Mouse (Mus musculus): ENCODE measurements at regions not wholly inside any gene's neighbourhood (a gene's known extent, or its start where the extent isn't known, plus 50 kb on each side); places are given as distances from the start of the nearest gene placed in this dataset.

DNA sequence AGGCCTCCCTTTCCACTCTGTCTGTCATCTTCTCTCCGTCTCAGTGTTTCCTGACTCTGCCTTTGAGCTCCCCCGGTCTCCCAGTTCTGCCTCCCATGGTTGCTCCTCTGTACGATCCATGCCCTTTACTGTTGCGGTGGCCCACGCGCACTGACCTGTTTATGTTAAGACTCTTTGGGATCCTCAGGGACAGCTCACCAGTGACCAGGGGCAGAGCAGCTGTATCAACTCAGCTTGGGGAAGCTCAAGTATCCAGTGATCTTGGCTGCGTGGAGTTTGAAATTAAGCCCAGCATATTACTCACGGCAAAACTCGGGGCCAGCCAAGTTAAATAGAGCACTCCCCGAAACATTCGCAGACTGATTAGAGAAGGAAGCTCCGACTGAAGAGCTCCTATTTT is 562.8 kb downstream of the Ccdc171 start:
- DNase-seq, result peak; percentile 72
- intact Hi-C loops (cut with DNase I; ENCODE audit: low total_unique reads), result no loop called here

- intact Hi-C loops (cut with DNase I; ENCODE audit: low total_unique reads), result no loop called here
- DNase-seq, result peak; percentile 34
Measured at GRCm38 (mm10) chr4:84092509-84092908, 567.2 kb downstream of the Ccdc171 start.

DNA sequence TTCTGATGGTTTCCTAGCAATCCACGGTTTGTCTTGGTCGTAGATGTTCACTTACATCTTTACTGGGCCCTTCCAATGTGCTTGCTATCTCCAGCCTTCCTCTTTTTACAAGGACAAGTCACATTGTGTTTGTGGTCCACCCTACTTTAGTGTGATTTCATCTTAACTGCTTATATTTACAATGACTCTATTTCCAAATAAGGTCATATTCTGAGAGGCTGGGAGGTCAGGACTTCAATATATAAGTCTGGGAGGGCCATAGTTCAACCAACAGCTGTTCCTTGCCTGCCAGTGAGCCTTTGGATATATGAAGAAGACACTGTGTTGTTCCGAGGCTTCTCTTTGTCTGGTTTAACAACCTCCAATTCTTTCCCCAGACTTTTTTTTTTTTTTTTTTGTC is 569.9 kb downstream of the Ccdc171 start:
- DNase-seq, result no peak
- intact Hi-C loops (cut with DNase I; ENCODE audit: low total_unique reads), result no loop called here

- intact Hi-C loops (cut with DNase I; ENCODE audit: low total_unique reads), result no loop called here
- no peak for DNase-seq
Measured at GRCm38 (mm10) chr4:84096081-84096480, 570.7 kb downstream of the Ccdc171 start.

DNA sequence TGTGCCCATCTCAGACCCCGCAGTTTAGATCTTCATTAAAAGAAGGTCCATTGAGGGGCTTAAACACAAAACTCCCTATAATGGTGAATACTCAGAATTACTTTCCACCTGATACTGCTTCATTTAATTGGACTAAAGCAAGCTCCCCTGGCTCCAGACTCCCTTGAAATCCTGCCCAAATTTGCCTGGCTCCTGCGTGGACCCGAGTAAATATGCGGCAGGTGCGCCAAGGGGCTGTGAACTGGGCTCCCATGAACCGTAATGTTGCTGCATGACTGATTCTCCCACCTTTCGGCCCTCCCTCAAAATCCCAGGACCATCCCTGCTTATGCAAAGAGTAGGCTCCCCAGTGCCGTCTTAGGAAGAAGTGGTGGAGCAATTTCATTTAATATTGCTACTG is 573.7 kb downstream of the Ccdc171 start:
- no peak for DNase-seq
- intact Hi-C loops (cut with DNase I; ENCODE audit: low total_unique reads), result no loop called here

GRCm38 (mm10) chr4:84101923-84102322 is 573.2 kb downstream of the Bnc2 start:
- DNase-seq, result no peak

DNA sequence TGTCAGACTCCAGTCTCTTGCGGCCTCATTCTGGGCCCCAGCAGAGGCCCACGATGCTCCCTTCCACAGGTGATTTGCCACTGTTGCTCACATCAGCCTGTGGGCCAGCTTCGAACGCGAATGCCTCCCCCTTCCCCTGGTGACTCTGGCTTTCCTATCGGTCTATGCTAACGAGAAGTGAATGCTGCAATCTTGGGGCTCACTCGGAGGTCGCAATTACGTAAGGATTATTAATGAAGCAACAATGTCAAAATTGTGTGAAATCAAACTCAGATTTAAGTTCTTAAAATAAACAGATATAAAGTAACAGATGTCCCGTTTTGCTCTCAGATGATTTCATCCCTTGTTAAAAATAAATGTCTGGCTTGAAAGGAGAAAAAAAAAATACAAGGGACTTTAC is 572.3 kb downstream of the Bnc2 start:
- intact Hi-C loops (cut with DNase I; ENCODE audit: low total_unique reads), result no loop called here
- no peak for DNase-seq

More at GRCm38 (mm10) chr4:84101923-84102322, 573.2 kb downstream of the Bnc2 start:
- intact Hi-C loops (cut with DNase I; ENCODE audit: low total_unique reads), result no loop called here

GRCm38 (mm10) chr4:84108592-84108991 is 566.5 kb downstream of the Bnc2 start:
- no peak for DNase-seq
- intact Hi-C loops (cut with DNase I; ENCODE audit: low total_unique reads), result no loop called here

GRCm38 (mm10) chr4:84109771-84110503 is 565.1 kb downstream of the Bnc2 start:
- no peak for DNase-seq

DNA sequence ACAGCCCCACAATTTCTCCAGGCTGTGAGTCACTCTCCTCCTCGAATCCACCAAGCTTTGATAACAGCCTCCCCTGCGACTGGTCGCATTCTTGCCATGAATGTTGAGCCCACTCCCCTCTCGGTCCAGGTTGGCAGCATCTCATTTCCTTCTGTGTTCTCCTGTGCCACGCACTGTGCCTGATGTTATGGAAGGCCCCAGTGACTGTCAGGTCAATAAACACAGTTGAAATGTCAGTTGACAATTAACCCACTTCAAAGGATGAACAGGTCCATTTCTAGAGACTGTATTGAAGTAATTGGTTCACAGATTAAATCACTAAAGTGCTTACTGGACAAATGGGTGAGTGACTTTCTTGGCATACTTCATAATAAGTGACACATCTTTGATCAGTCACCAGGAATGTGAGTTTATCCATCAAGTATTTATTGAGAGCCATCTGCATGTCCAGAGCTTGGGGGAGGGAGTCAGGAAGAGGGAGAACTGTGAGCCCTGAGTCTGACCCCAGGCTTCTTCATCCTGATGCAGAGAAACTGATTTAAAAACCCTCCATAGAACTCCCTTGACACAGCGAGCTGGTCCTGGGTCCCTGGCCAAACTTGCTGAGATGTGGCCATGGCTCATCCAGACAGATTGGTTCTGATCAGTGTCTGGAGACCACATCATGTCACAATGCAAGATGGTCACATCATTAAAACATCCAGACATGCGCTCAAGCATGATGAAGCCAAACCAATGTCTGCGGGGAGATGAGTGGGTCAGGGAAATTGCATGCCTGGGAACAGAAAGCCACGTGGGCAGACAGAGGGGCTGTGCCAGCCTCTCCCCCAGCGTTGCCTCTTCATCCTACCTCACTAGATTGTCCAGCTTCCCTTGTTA is 560.7 kb downstream of the Bnc2 start:
- intact Hi-C loops (cut with DNase I; ENCODE audit: low total_unique reads), result no loop called here
- DNase-seq, result no peak

More at GRCm38 (mm10) chr4:84109771-84110503, 565.1 kb downstream of the Bnc2 start:
- intact Hi-C loops (cut with DNase I; ENCODE audit: low total_unique reads), result no loop called here

DNA sequence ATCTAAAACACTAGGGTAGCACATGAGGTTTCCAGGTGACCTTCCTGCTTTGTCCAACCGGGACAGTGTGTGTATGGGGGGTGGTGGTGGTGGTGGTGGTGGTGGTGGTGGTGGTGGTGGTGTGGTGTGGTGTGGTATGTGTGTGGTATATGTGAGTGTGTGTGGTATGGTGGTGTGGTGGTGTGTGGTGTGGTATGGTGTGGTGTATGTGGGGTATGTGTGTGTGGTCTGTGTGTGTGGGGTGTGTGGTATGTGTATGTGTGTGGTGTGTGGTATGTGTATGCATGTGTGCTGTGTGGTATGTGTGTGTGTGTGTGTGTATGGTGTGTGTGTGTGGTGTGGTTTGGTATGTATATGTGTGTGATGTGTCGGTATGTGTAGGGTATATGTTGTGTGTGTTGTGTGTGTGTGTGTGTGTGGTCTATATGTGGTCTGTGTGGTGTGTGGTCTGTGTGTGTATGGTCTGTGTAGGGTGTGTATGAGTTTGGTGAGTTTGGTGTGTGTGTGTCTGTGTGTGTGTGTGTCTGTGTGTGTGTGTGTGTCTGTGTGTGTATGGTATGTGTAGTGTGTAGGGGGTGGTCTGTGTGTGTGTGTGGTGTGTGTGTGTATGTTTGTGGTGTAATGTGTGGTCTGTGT is 556.7 kb downstream of the Bnc2 start:
- intact Hi-C loops (cut with DNase I; ENCODE audit: low total_unique reads), result no loop called here
- no peak for DNase-seq

DNA sequence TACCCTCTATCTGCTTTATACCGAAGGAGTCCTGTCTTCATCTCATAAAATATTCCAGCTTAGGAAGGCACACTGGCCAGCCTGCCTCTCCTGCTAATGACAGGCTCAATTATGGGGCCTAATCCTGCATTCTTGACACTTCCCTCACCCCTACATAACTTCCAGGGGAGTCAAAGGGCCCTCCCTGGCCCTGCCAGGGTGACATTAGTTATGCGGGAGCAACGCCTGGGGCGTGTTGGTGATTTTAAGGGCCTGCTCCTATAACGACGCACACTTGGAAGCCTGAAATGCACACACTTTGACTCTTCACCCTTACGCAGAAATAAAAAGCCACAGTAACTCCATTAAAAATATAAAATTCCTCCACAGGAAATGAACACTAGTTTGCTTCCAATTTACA is 555.5 kb downstream of the Bnc2 start:
- no peak for DNase-seq
- intact Hi-C loops (cut with DNase I; ENCODE audit: low total_unique reads), result no loop called here

- intact Hi-C loops (cut with DNase I; ENCODE audit: low total_unique reads), result no loop called here
- no peak for DNase-seq
Measured at GRCm38 (mm10) chr4:84120330-84120729, 554.7 kb downstream of the Bnc2 start.

DNA sequence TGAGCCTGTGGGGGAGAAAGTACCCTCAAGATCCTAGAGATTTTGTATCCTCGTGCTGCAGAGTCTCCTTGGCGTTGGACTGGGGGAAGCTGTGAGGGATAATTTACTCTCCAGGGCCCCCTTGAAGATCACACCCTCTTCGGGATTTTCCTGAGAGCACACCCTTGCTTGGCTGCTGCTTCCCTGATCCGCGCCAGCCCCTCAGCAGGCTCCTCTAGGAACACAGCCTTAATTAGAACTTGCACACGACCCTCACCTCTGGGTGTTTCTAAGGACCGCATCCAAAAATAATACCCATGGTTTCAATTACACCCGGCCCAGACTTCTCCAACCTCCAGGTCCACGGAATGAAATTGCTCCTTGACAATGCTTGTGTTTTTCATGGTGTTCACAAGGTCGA is 553.6 kb downstream of the Bnc2 start:
- intact Hi-C loops (cut with DNase I; ENCODE audit: low total_unique reads), result no loop called here
- no peak for DNase-seq

DNA sequence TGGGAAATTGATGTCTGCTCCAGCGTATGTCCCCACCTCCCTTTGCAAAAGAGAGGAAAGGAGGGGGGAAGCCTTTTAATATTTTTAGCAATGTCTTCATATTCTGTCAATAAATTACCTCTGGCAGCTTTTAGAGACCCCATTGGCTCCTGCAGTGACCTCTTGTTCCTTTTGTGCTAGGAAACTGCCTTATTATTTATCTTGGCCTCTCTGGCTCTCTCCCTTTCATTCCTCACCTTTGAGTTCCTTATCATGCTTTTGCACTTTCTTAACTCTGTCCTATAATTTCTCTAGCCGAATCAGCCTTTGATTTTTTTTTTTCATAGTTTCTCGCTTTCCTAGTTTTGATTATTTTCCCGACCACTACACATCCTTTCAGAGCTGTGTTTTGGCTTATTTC is 548.7 kb downstream of the Bnc2 start:
- DNase-seq, result no peak
- intact Hi-C loops (cut with DNase I; ENCODE audit: low total_unique reads), result no loop called here

DNA sequence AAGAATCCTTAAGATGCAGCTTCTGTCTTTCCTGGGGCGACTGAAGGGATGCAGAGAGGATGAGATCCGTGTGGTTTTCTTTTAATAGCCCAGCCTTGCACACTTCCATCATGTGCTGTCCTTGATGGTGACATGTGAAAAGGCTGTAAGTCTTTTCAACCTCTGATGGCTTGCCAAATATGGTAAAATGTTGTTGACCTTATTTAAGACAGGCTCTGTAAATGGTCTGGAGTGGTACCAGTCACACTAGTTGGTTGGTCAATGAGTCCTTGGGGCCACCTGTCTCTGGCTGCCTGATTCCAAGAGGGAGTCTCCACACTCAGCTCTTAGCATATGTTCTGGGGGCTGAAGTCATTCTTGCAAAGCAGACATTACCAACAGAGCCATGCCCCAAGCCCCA is 547.7 kb downstream of the Bnc2 start:
- no peak for DNase-seq
- intact Hi-C loops (cut with DNase I; ENCODE audit: low total_unique reads), result no loop called here

DNA sequence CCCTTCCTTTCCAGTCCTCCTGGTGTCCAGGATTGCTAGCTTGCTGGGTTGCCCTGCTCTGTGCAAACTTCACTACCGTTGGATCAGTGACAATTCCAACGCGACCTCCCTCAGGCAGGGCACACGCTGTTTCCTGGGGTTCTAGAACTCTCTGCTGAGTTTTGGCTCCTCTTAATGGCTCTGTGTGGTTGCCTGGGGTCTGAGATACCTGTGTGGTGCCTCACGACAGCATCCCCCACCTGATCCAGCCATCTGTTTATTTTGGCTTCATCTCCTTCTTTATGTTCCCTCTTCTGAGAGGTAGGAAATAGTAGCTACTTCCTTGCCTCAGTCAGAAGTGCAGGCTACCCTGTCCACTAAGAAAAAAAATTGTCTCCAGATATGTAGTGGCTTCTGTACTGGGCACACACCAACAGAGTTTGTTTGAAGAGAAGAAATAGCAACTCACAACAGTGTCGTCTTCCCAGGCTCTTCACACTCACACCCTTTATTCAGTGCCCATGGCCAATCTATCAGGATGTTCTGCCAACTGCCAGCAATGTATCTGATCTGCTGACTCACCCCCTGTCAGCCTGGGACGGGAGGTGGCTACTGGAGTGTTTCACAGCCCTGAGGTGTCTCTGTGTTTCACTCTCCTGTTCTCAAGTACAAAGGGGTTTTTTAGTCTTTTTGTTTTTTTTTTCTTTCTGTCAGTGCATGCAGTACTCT is 544.1 kb downstream of the Bnc2 start:
- intact Hi-C loops (cut with DNase I; ENCODE audit: low total_unique reads), result no loop called here
- DNase-seq, result no peak

GRCm38 (mm10) chr4:84135740-84136139 is 539.3 kb downstream of the Bnc2 start:
- intact Hi-C loops (cut with DNase I; ENCODE audit: low total_unique reads), result no loop called here
- no peak for DNase-seq

DNA sequence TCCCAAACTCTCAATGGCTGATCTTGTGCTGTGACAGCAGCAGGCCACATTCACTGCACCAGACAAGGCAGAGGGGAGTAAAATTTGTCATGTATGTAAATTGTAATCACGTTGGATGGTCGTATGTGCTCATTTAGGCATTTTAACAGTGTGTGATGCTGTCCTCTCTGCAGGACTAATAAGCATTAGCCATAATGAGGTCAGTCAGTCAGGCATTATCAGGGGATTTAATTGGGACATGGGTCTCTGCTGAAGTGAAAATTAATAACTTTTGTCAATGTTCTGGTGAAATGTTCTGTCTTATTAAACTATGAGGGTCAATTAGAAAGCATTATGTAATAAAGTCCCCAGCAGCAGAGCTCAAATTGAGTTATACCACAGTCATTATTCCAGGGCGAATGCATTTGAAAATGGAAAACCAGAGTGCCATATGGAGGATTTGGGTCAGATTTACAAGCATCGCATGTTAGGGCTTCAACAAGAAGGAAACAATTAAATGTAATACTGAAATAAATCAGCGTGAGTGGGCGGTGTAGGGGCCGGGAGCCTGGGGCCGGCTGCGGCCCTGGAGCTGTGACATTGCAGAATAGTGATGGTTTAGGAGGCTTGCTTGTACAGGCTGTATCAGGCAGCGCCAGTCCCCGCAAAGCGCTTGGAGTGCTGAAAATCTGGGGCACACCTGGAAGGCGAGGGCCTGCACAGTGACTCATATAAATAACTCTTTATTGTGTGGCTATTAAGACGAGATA is 537.7 kb downstream of the Bnc2 start:
- no peak for DNase-seq
- intact Hi-C loops (cut with DNase I; ENCODE audit: low total_unique reads), result no loop called here

All from gastrocnemius, postnatal 14 days (tissue).